Mouse (Mus musculus) embryonic facial prominence, embryonic 15.5 days (tissue): ENCODE measurements around the gene Nrip1. TPM values are rescaled to one million over a fixed set of nuclear protein-coding genes. Genes with fewer than 3 reads are reported as not detected.

Experiments used
- ATAC-seq: fragments of 200-750 bp; cut with Nextera tagmentation; 2 replicates; pipeline ENCODE4 v1.8.0; 2017; ENCODE audit warnings: low read depth, moderate TSS enrichment; ENCODE audit not compliant: insufficient number of reproducible peaks, low FRiP score, low TSS enrichment
- H3K27ac ChIP-seq: fragments of 300-500 bp; sonication (generic); replicated peaks from 2 replicates; pipeline ENCODE4 v1.5.1; 2015; ENCODE audit warnings: mild to moderate bottlenecking, inconsistent platforms
- H3K27me3 ChIP-seq: fragments of 300-500 bp; sonication (generic); 2 replicates; pipeline ENCODE4 v1.6.1; 2015; ENCODE audit warnings: inconsistent platforms
- H3K36me3 ChIP-seq: fragments of 300-500 bp; sonication (generic); 2 replicates; pipeline ENCODE4 v1.6.1; 2015; ENCODE audit warnings: mild to moderate bottlenecking, inconsistent platforms
- H3K4me1 ChIP-seq: fragments of 300-500 bp; sonication (generic); 2 replicates; pipeline ENCODE4 v1.6.1; 2015; ENCODE audit warnings: inconsistent platforms
- H3K4me2 ChIP-seq: fragments of 300-500 bp; sonication (generic); replicated peaks from 2 replicates; pipeline ENCODE4 v1.6.1; 2015; ENCODE audit warnings: mild to moderate bottlenecking, inconsistent platforms
- H3K4me3 ChIP-seq: fragments of 300-500 bp; sonication (generic); replicated peaks from 2 replicates; pipeline ENCODE4 v1.5.1; 2015; ENCODE audit warnings: mild to moderate bottlenecking, inconsistent platforms
- H3K9ac ChIP-seq: fragments of 300-500 bp; sonication (generic); 2 replicates; pipeline ENCODE4 v1.6.1; 2015; ENCODE audit warnings: inconsistent platforms
- H3K9me3 ChIP-seq: fragments of 300-500 bp; sonication (generic); replicated peaks from 2 replicates; pipeline ENCODE4 v1.6.1; 2016; ENCODE audit warnings: inconsistent platforms
- WGBS: fragments of 180-500 bp; shearing (Covaris S2); methylation state at CpG from one replicate; pipeline ENCODE4 v1.1.7; 2015; 5-methylcytosine and 5-hydroxymethylcytosine counted together
- polyA plus RNA-seq: library from polyadenylated mRNA; unstranded; fragments of >200 nt; fragmentation: Nextera tagmentation; extraction: Ambion mirVana; gene quantifications from 2 replicates; pipeline ENCODE4 v1.2.1, GENCODE M21; 2015

Gene Nrip1
- polyA plus RNA-seq, 1 experiment from 2014 or later, result 45.5 TPM

DNA sequence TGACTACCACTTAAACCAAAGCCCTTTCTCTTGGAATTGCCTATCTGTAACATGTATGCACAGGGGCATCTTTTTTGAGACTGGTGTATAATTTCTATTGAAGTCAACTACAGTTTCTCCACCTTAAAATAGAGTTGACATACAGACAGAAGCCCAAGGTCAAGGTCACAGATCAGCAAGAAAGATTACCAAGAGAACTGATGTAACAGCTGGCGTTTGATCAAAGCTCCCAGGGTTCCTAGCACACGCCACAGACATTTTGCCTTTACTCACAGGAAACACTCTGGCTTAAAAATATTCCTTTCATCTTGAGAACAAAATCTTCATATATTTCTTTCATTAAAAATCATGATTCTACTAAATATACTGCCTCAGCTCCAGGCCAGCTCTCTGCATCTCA, 74.1 kb downstream of the Nrip1 start:
- Histone ChIP-seq H3K4me1 (no peaks in the 10 kb centered on the region; the same call in 1 of the 2 replicates), H3K9me3 (no peaks in the 10 kb centered on the region), H3K27me3 (no peaks in the 10 kb centered on the region), H3K4me2 (no peak overlapping the region), H3K27ac (no peak overlapping the region), H3K9ac (no peak overlapping the region), H3K36me3 (peaks cover 4% of the 10 kb centered on the region; the same call in 1 of the 2 replicates), H3K4me3 (no peak overlapping the region)
- WGBS, result 44% methylated on average over 2 of the region's 2 CpGs
- ATAC-seq, result no peak

- Histone ChIP-seq H3K9me3 (no peaks in the 10 kb centered on the region), H3K9ac (no peak overlapping the region), H3K27me3 (no peaks in the 10 kb centered on the region), H3K4me2 (no peak overlapping the region), H3K4me1 (no peaks in the 10 kb centered on the region), H3K4me3 (no peak overlapping the region), H3K36me3 (peaks cover 39% of the 10 kb centered on the region), H3K27ac (no peak overlapping the region)
- WGBS, result 88% methylated on average over 14 of the region's 14 CpGs
- ATAC-seq, result no peak
These were observed 78.3 kb downstream of the Nrip1 start for GRCm38 (mm10) chr16:76295322-76295721.

DNA sequence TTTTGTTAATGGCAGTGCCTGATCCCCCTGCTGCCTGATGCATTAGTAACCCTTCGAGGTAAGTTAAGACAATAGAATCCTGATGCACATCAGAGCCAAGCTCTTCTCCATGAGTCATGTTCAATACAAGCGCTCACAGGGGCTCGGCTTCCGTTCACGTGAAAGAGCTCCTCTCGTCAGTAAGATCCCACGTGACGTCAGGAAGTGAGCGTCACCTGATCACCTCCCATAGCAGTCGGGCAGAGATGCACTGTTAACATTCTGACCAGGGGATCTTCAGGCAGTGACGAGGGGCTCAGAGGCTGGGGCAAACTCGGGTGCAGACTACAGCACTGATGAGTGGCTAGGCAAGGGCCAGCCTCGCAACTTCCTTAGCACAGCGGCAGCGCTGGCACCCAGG, 79.1 kb downstream of the Nrip1 start:
- no peak for ATAC-seq
- Histone ChIP-seq H3K9ac (no peak overlapping the region), H3K27ac (no peak overlapping the region), H3K36me3 (peaks cover 39% of the 10 kb centered on the region), H3K27me3 (no peaks in the 10 kb centered on the region), H3K9me3 (no peaks in the 10 kb centered on the region), H3K4me3 (no peak overlapping the region), H3K4me2 (no peak overlapping the region), H3K4me1 (no peaks in the 10 kb centered on the region)
- WGBS, result 76% methylated on average over 15 of the region's 15 CpGs

GRCm38 (mm10) chr16:76293765-76294463, 79.7 kb downstream of the Nrip1 start:
- Histone ChIP-seq H3K4me2 (no peak overlapping the region), H3K9me3 (no peaks in the 10 kb centered on the region), H3K36me3 (peaks cover 39% of the 10 kb centered on the region), H3K4me3 (no peak overlapping the region), H3K27ac (no peak overlapping the region), H3K27me3 (no peaks in the 10 kb centered on the region), H3K9ac (no peak overlapping the region), H3K4me1 (no peaks in the 10 kb centered on the region)
- WGBS, result 83% methylated on average over 20 of the region's 20 CpGs
- ATAC-seq, result no peak

- ATAC-seq, result no peak
- 94% methylated on average over 21 of the region's 21 CpGs for WGBS
- Histone ChIP-seq H3K36me3 (peaks cover 39% of the 10 kb centered on the region), H3K27ac (no peak overlapping the region), H3K9ac (no peak overlapping the region), H3K27me3 (no peaks in the 10 kb centered on the region), H3K4me3 (no peak overlapping the region), H3K4me2 (no peak overlapping the region), H3K4me1 (no peaks in the 10 kb centered on the region), H3K9me3 (no peaks in the 10 kb centered on the region)
These were observed 80.5 kb downstream of the Nrip1 start for GRCm38 (mm10) chr16:76293176-76293575.

- Histone ChIP-seq H3K36me3 (peaks cover 39% of the 10 kb centered on the region), H3K27ac (no peak overlapping the region), H3K27me3 (no peaks in the 10 kb centered on the region), H3K4me2 (no peak overlapping the region), H3K9ac (no peak overlapping the region), H3K4me3 (no peak overlapping the region), H3K9me3 (no peaks in the 10 kb centered on the region), H3K4me1 (no peaks in the 10 kb centered on the region)
- 88% methylated on average over 15 of the region's 15 CpGs for WGBS
- ATAC-seq, result no peak
These were observed 81.0 kb downstream of the Nrip1 start for GRCm38 (mm10) chr16:76292656-76293055.

DNA sequence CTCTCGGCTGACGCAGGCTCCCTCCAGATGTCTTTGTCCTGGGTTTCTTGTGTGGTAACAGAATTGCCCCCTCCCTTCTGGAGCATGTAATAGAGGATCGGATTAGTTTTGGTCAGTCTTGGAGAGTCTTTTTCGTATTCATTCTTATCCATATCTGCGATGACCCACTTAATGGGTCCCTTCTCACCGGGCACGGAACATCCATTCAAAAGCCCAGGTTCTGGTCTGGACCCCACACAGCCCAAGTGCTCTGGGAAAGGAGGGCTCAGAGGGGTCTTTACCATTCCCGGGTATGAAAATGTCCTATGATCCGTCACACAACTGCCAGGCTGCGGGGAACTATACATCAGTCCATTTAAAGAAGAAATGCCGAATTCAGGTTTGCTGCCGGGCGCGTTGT, 82.3 kb downstream of the Nrip1 start:
- 92% methylated on average over 14 of the region's 14 CpGs for WGBS

GRCm38 (mm10) chr16:76289495-76289894, 84.1 kb downstream of the Nrip1 start:
- no peak overlapping the region for H3K9ac ChIP-seq
- H3K27me3 ChIP-seq, result no peaks in the 10 kb centered on the region
- ATAC-seq, result no peak
- no peak overlapping the region for H3K4me3 ChIP-seq
- no peaks in the 10 kb centered on the region for H3K9me3 ChIP-seq
- H3K27ac ChIP-seq, result no peak overlapping the region
- H3K4me1 ChIP-seq, result no peaks in the 10 kb centered on the region
- 60% methylated on average over 2 of the region's 2 CpGs for WGBS
- peaks cover 35% of the 10 kb centered on the region for H3K36me3 ChIP-seq
- no peak overlapping the region for H3K4me2 ChIP-seq

More for the DNA sequence above, 82.3 kb downstream of the Nrip1 start:
- Histone ChIP-seq H3K9ac (no peak overlapping the region), H3K27ac (no peak overlapping the region), H3K9me3 (no peaks in the 10 kb centered on the region), H3K4me3 (no peak overlapping the region), H3K36me3 (peaks cover 39% of the 10 kb centered on the region), H3K4me2 (no peak overlapping the region), H3K4me1 (no peaks in the 10 kb centered on the region), H3K27me3 (no peaks in the 10 kb centered on the region)
- no peak for ATAC-seq

DNA sequence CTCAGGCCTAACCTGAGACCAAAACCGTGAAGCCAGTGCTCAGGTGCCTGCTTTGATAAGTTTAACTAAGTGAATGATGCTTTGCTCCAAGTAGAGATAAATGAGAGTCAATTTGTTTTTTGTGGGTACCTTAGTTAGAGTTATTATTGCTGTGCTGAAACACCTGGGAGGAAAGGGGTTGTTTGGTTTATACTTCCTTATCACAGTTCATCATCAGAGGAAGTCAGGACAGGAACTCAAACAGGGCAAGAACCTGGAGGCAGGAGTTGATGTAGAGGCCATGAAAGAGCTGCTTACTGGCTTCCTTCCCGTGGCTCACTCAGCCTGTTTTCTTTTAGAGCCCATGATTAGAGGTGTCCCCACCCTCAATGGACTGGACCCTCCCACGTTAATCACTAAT, 89.8 kb downstream of the Nrip1 start:
- ATAC-seq, result no peak
- H3K27ac ChIP-seq, result no peak overlapping the region
- H3K4me2 ChIP-seq, result no peak overlapping the region
- no peaks in the 10 kb centered on the region for H3K9me3 ChIP-seq
- H3K4me3 ChIP-seq, result no peak overlapping the region
- no peaks in the 10 kb centered on the region for H3K36me3 ChIP-seq
- 68% methylated on average over 3 of the region's 3 CpGs for WGBS
- no peak overlapping the region for H3K9ac ChIP-seq
- H3K27me3 ChIP-seq, result no peaks in the 10 kb centered on the region
- no peaks in the 10 kb centered on the region for H3K4me1 ChIP-seq

DNA sequence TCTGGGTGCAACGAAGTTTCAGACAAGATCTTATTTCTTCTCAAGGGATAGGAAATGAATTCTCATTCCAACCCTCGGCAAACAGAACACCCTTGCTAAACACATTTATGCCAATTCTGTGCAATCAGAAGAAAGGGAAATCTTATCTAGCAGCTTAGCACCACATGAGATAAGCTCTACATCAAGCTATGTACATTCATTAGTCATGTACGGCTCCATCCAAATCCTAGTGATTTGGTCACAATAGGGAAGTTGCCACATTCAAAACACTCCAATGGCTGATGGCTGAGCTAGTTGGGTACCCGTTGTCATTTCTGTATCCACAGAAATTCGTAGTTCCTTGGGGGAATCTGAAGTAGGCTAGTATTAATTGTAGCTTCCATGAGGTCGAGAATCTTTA, 91.8 kb downstream of the Nrip1 start:
- Histone ChIP-seq H3K9ac (no peak overlapping the region), H3K27ac (no peak overlapping the region), H3K4me2 (no peak overlapping the region), H3K27me3 (no peaks in the 10 kb centered on the region), H3K4me3 (no peak overlapping the region), H3K36me3 (no peaks in the 10 kb centered on the region), H3K4me1 (no peaks in the 10 kb centered on the region), H3K9me3 (no peaks in the 10 kb centered on the region)
- no peak for ATAC-seq
- 82% methylated on average over 6 of the region's 6 CpGs for WGBS

- no peak for ATAC-seq
- Histone ChIP-seq H3K27me3 (no peaks in the 10 kb centered on the region), H3K27ac (no peak overlapping the region), H3K9me3 (no peaks in the 10 kb centered on the region), H3K9ac (no peak overlapping the region), H3K36me3 (no peaks in the 10 kb centered on the region), H3K4me2 (no peak overlapping the region), H3K4me1 (no peaks in the 10 kb centered on the region), H3K4me3 (no peak overlapping the region)
- 80% methylated on average over 8 of the region's 8 CpGs for WGBS
These were observed 93.3 kb downstream of the Nrip1 start for GRCm38 (mm10) chr16:76280365-76280764.

DNA sequence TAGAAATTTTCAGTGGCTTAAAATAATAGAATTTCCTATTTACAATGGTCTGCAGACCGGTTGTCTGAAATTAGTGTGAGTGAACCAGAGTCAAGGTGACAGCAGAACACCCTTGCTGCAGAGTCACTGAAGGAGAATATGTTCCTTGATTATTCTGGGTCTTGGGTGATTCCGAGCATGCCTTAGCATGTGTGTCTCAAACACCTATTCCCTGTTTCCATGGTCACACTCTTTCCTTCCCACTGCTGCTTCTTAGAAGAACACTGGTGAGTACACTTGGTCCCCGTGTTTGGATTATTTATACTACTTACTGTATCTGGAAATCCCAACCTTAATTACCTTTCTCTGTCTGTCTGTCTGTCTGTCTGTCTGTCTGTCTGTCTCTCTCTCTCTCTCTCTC, 97.4 kb downstream of the Nrip1 start:
- no peak overlapping the region for H3K4me2 ChIP-seq
- H3K9ac ChIP-seq, result no peak overlapping the region
- H3K36me3 ChIP-seq, result no peaks in the 10 kb centered on the region
- H3K4me3 ChIP-seq, result no peak overlapping the region
- H3K9me3 ChIP-seq, result no peaks in the 10 kb centered on the region
- no peaks in the 10 kb centered on the region for H3K27me3 ChIP-seq
- WGBS, result 84% methylated on average over 3 of the region's 3 CpGs
- ATAC-seq, result no peak
- no peaks in the 10 kb centered on the region for H3K4me1 ChIP-seq
- H3K27ac ChIP-seq, result no peak overlapping the region
